Comparison of ENCODE assay signal across 26 mouse cellular contexts in the genomic region with DNA sequence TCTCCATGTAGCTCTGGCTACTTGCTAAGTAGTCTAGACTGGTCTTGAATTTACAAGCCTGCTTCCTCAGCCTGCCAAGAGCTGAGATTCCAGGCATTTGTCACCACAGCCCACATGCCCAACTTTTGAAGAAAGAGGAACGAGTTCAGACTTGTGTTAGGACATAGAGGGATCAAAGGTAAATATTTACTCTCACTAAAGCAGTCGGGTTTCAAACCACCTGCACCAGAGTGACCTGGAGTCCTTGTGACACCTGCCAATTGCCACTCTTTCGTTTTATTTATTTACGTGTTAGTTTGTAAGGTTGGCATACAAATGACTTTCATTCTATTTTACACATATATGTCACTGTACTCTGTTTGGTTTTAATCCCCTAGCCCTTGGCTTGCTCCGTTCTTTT. TPM values are rescaled to one million over a fixed set of nuclear protein-coding genes. Genes with fewer than 3 reads are reported as not detected.
DNase-seq lines count a peak whose midpoint lies in the region; ATAC-seq and TF ChIP-seq lines count a peak whose summit lies in the region.
"Had no signal": no experiment of that assay in that cellular context is flagged by ENCODE, and none has a peak within 500 bp of the region (broad histone marks: within the 10 kb centered on the region; RNA-seq: fewer than 3 reads in every experiment).

No protein-coding gene starts in this region.

- H3K36me3 ChIP-seq in kidney, embryonic 16.5 days (ENCODE audit: insufficient read depth, low read length): no peaks in the 10 kb centered on the region
- H3K36me3 ChIP-seq in liver, embryonic 16.5 days (ENCODE audit: control insufficient read depth, insufficient read depth): no peaks in the 10 kb centered on the region
- no peaks in the 10 kb centered on the region for H3K36me3 ChIP-seq in lung, embryonic 14.5 days (ENCODE audit: insufficient read depth)
- H3K36me3 ChIP-seq in forebrain, embryonic 10.5 days (replicated peaks): no peaks in the 10 kb centered on the region
- H3K36me3 ChIP-seq: G1E; heart, embryonic 12.5 days; heart, embryonic 15.5 days had no signal

- H3K9me3 ChIP-seq in kidney, embryonic 16.5 days (ENCODE audit: low read length): no peaks in the 10 kb centered on the region
- H3K9me3 ChIP-seq in liver, embryonic 16.5 days (replicated peaks; ENCODE audit: control insufficient read depth, low read length): no peaks in the 10 kb centered on the region
- H3K9me3 ChIP-seq in lung, embryonic 14.5 days (ENCODE audit: low read depth, low read length): no peaks in the 10 kb centered on the region
- no peaks in the 10 kb centered on the region for H3K9me3 ChIP-seq in forebrain, embryonic 10.5 days
- H3K9me3 ChIP-seq: G1E; heart, embryonic 12.5 days; heart, embryonic 15.5 days had no signal

- TF ChIP-seq CTCF in lung, embryonic 14.5 days (IDR thresholded peaks at IDR 0.05; ENCODE audit: low read depth): no peak

- H3K4me3 ChIP-seq in kidney, embryonic 16.5 days (ENCODE audit: low read length): no peak overlapping the region
- no peak overlapping the region for H3K4me3 ChIP-seq in liver, embryonic 16.5 days (ENCODE audit: low read depth, low read length)
- no peak overlapping the region for H3K4me3 ChIP-seq in lung, embryonic 14.5 days (ENCODE audit: low read depth, low read length)
- H3K4me3 ChIP-seq in forebrain, embryonic 10.5 days: no peak overlapping the region
- H3K4me3 ChIP-seq: gastrocnemius, adult 2 months; heart, embryonic 12.5 days; heart, embryonic 15.5 days had no signal

- H3K27ac ChIP-seq in kidney, embryonic 16.5 days (ENCODE audit: low read length): no peak overlapping the region
- H3K27ac ChIP-seq in liver, embryonic 16.5 days (ENCODE audit: low read length): no peak overlapping the region
- H3K27ac ChIP-seq in lung, embryonic 14.5 days (ENCODE audit: low read depth): no peak overlapping the region
- no peak overlapping the region for H3K27ac ChIP-seq in forebrain, embryonic 10.5 days
- H3K27ac ChIP-seq: gastrocnemius, adult 2 months; heart, embryonic 15.5 days; hindbrain, embryonic 14.5 days had no signal

- H3K4me2 ChIP-seq in kidney, embryonic 16.5 days (replicated peaks; ENCODE audit: low read depth, low read length): no peak overlapping the region
- H3K4me2 ChIP-seq in liver, embryonic 16.5 days (ENCODE audit: low read depth, low read length): no peak overlapping the region
- no peak overlapping the region for H3K4me2 ChIP-seq in lung, embryonic 14.5 days
- H3K4me2 ChIP-seq: heart, embryonic 12.5 days; heart, embryonic 15.5 days; hindbrain, embryonic 14.5 days had no signal

- no peak for ATAC-seq in kidney, embryonic 16.5 days (ENCODE audit: low FRiP score, low TSS enrichment)
- ATAC-seq in liver, embryonic 16.5 days (ENCODE audit: low read depth): peak; percentile 60
- no peak for ATAC-seq in lung, embryonic 14.5 days (ENCODE audit: insufficient read depth)
- ATAC-seq: forebrain, embryonic 14.5 days; forebrain, postnatal 0 days; Patski had no signal

- H3K4me1 ChIP-seq in kidney, embryonic 16.5 days (ENCODE audit: insufficient read depth, low read length): 0 out of 2 replicates have a peak, but pooled peaks cover 10% of the 10 kb centered on the region
- peaks cover 13% of the 10 kb centered on the region for H3K4me1 ChIP-seq in liver, embryonic 16.5 days (ENCODE audit: control insufficient read depth, low read depth, low read length)
- no peaks in the 10 kb centered on the region for H3K4me1 ChIP-seq in lung, embryonic 14.5 days (ENCODE audit: insufficient read depth)
- peaks cover 32% of the 10 kb centered on the region for H3K4me1 ChIP-seq in forebrain, embryonic 10.5 days

- no peak overlapping the region for H3K9ac ChIP-seq in kidney, embryonic 16.5 days (replicated peaks; ENCODE audit: low read length)
- no peak overlapping the region for H3K9ac ChIP-seq in liver, embryonic 16.5 days (ENCODE audit: low read depth, low read length)
- no peak overlapping the region for H3K9ac ChIP-seq in lung, embryonic 14.5 days
- H3K9ac ChIP-seq: forebrain, postnatal 0 days; heart, embryonic 12.5 days; heart, embryonic 15.5 days; hindbrain, embryonic 14.5 days had no signal

- WGBS in kidney, embryonic 16.5 days: 64% methylated on average over 5 of the region's 5 CpGs
- 65% methylated on average over 5 of the region's 5 CpGs for WGBS in liver, embryonic 16.5 days (ENCODE audit: insufficient replicate concordance)
- WGBS in lung, embryonic 14.5 days: 37% methylated on average over 5 of the region's 5 CpGs
- 89% methylated on average over 5 of the region's 5 CpGs for WGBS in forebrain, embryonic 10.5 days

- DNase-seq in kidney, adult 11 months: peak; percentile 39
- no peak for DNase-seq in liver
- peak; percentile 25 for DNase-seq in lung, embryonic 14.5 days
- no peak for DNase-seq in lung, postnatal 14 days
- DNase-seq in forebrain, embryonic 10.5 days (ENCODE audit: extremely low spot score, low spot score): no peak
- DNase-seq: adrenal gland, postnatal 10 days; adrenal gland, postnatal 36 days; B cell, adult 2 months; cerebellum, adult 18-20 months; cerebellum, adult 9-10 months; cerebellum, postnatal 14 days; forebrain, postnatal 0 days; gastrocnemius, adult 2 months; gastrocnemius, postnatal 14 days; heart, adult 18-20 months; heart, postnatal 10 days; heart, postnatal 4 days had no signal

- H3K27me3 ChIP-seq in kidney, embryonic 16.5 days (ENCODE audit: insufficient read depth, low read length): no peaks in the 10 kb centered on the region
- H3K27me3 ChIP-seq in liver, embryonic 16.5 days (ENCODE audit: control insufficient read depth, insufficient read depth, low read depth, low read length): no peaks in the 10 kb centered on the region
- H3K27me3 ChIP-seq in lung, embryonic 14.5 days (ENCODE audit: insufficient read depth, low read length): no peaks in the 10 kb centered on the region
- no peaks in the 10 kb centered on the region; the same call in 1 of the 2 replicates for H3K27me3 ChIP-seq in forebrain, embryonic 10.5 days (ENCODE audit: poor library complexity, severe bottlenecking)
- H3K27me3 ChIP-seq: CH12.LX; heart, embryonic 12.5 days; heart, embryonic 15.5 days; Patski had no signal

RNA-seq across cellular contexts. Expression of a gene that starts 36.4 kb away (rescaled TPM):
- polyA plus RNA-seq in kidney, embryonic 16.5 days (2015; fragmentation: Nextera tagmentation; extraction: Ambion mirVana): 7.7 and 8.0 TPM in 2 replicates
- 25.9 and 26.5 TPM in 2 replicates for polyA plus RNA-seq in liver, embryonic 16.5 days (2015; fragmentation: Nextera tagmentation; extraction: Ambion mirVana)
- 11.0 and 12.1 TPM in 2 replicates for polyA plus RNA-seq in lung, embryonic 14.5 days (2014; fragmentation: Nextera tagmentation; extraction: Ambion mirVana)
- 8.7 and 8.8 TPM in 2 replicates for polyA plus RNA-seq in forebrain, embryonic 10.5 days (2016; fragmentation: Nextera tagmentation; extraction: Ambion mirVana)

Comparison
In these comparisons a context has a peak if more than half of its experiments do, and no peak if none do; other contexts are left out.
1. DNase-seq: peak in kidney, adult 11 months (single experiment) and lung, embryonic 14.5 days (single experiment); none in liver (single experiment), lung, postnatal 14 days (single experiment) and forebrain, embryonic 10.5 days (single experiment).